Mouse (Mus musculus) inflammation-experienced regulatory T-cells, adult 6 months (primary cell): ENCODE measurements around the gene Etv2. TPM values are rescaled to one million over a fixed set of nuclear protein-coding genes. Genes with fewer than 3 reads are reported as not detected.

ENCODE experiments used
- ATAC-seq: one replicate; pipeline ENCODE4 v1.8.0; 2017
- polyA plus RNA-seq, 3 experiments: library from polyadenylated mRNA; unstranded; fragments of 100-300 nt; shearing (Covaris generic); gene quantifications; one replicate each; pipeline ENCODE4 v1.2.1; 2017

Etv2 gene
- polyA plus RNA-seq, 3 experiments from 2014 or later, result not detected

- ATAC-seq, result peak; percentile 77
Observed at GRCm38 (mm10) chr7:30613529-30614112, 22.0 kb downstream of the Etv2 start.

GRCm38 (mm10) chr7:30612654-30613402 is 22.8 kb downstream of the Etv2 start, which contains the start of gene Upk1a:
Upk1a (minus strand) TSS chr7:30612847.
- ATAC-seq, result no peak

- ATAC-seq, result no peak
Observed at GRCm38 (mm10) chr7:30610043-30610442, 25.6 kb downstream of the Etv2 start.

GRCm38 (mm10) chr7:30608476-30608875 is 27.2 kb downstream of the Etv2 start:
- no peak for ATAC-seq

- ATAC-seq, result peak; percentile 74
Observed at GRCm38 (mm10) chr7:30607706-30608309, 27.8 kb downstream of the Etv2 start.

GRCm38 (mm10) chr7:30604944-30605343 is 30.7 kb downstream of the Etv2 start:
- no peak for ATAC-seq

- no peak for ATAC-seq
Observed at GRCm38 (mm10) chr7:30604424-30604823, 31.2 kb downstream of the Etv2 start.

GRCm38 (mm10) chr7:30602583-30602982 is 33.1 kb downstream of the Etv2 start:
- no peak for ATAC-seq

- no peak for ATAC-seq
Observed at GRCm38 (mm10) chr7:30600651-30601050, 35.0 kb downstream of the Etv2 start.

GRCm38 (mm10) chr7:30599933-30600353 is 35.7 kb downstream of the Etv2 start:
- ATAC-seq, result peak; percentile 85

GRCm38 (mm10) chr7:30598786-30599185 is 36.9 kb downstream of the Etv2 start, which contains the start of gene Zbtb32:
Zbtb32 (minus strand) TSS chr7:30598909.
- ATAC-seq, result no peak

- no peak for ATAC-seq
Observed at GRCm38 (mm10) chr7:30596811-30597210, 38.8 kb downstream of the Etv2 start.

GRCm38 (mm10) chr7:30596093-30596492 is 39.6 kb downstream of the Etv2 start:
- no peak for ATAC-seq

GRCm38 (mm10) chr7:30594510-30595024 is 41.1 kb downstream of the Etv2 start:
- ATAC-seq, result peak; percentile 46

- peak; percentile 41 for ATAC-seq
Observed at GRCm38 (mm10) chr7:30593579-30594509, 41.8 kb downstream of the Etv2 start.

GRCm38 (mm10) chr7:30592772-30593423 is 42.8 kb downstream of the Etv2 start:
- ATAC-seq, result no peak

GRCm38 (mm10) chr7:30591605-30591951 is 44.1 kb downstream of the Etv2 start:
- ATAC-seq, result no peak

GRCm38 (mm10) chr7:30590927-30591604 is 44.6 kb downstream of the Etv2 start:
- no peak for ATAC-seq

- peak; percentile 7 for ATAC-seq
Observed at GRCm38 (mm10) chr7:30589435-30590301, 46.0 kb downstream of the Etv2 start.
